Mouse (Mus musculus): ENCODE results near the gene Ifnlr1. TPM values are rescaled to one million over a fixed set of nuclear protein-coding genes. Genes with fewer than 3 reads are reported as not detected.
"Not testable (repeated sequence)": the region's sequence is repeated elsewhere in the genome, so short reads cannot be mapped to it uniquely, and the experiment has no call there.

Gene Ifnlr1
- under 1 TPM; 0.16 to 0.52 (median 0.17) TPM for total RNA-seq (2022)

- peak in 1 of 2 experiments; percentile 28 for DNase-seq (ENCODE audit: low spot score in 2 of 2)
Observed at GRCm38 (mm10) chr4:135685906-135686567, at the start of gene Ifnlr1. TSS of gene Ifnlr1 (plus strand) at chr4:135686287.

GRCm38 (mm10) chr4:135641302-135642079, 44.6 kb upstream of the Ifnlr1 start:
- not testable (repeated sequence) for DNase-seq (ENCODE audit: low spot score in 2 of 2)

GRCm38 (mm10) chr4:135645022-135645637, 41.0 kb upstream of the Ifnlr1 start:
- no peak for DNase-seq (ENCODE audit: low spot score in 2 of 2)

GRCm38 (mm10) chr4:135652966-135653607, 33.0 kb upstream of the Ifnlr1 start:
- DNase-seq (ENCODE audit: low spot score in 2 of 2) = no peak

- DNase-seq (ENCODE audit: low spot score in 2 of 2) = no peak
Observed at GRCm38 (mm10) chr4:135653956-135654355, 32.1 kb upstream of the Ifnlr1 start.

GRCm38 (mm10) chr4:135655499-135655898, 30.6 kb upstream of the Ifnlr1 start:
- DNase-seq (ENCODE audit: low spot score in 2 of 2) = no peak

GRCm38 (mm10) chr4:135656094-135656589, 29.9 kb upstream of the Ifnlr1 start:
- no peak for DNase-seq (ENCODE audit: low spot score in 2 of 2)

- no peak for DNase-seq (ENCODE audit: low spot score in 2 of 2)
Observed at GRCm38 (mm10) chr4:135658484-135658883, 27.6 kb upstream of the Ifnlr1 start.

- no peak for DNase-seq (ENCODE audit: low spot score in 2 of 2)
Observed at GRCm38 (mm10) chr4:135658899-135659298, 27.2 kb upstream of the Ifnlr1 start.

GRCm38 (mm10) chr4:135661082-135661809, 24.8 kb upstream of the Ifnlr1 start:
- no peak for DNase-seq (ENCODE audit: low spot score in 2 of 2)

GRCm38 (mm10) chr4:135661994-135662393, 24.1 kb upstream of the Ifnlr1 start:
- DNase-seq (ENCODE audit: low spot score in 2 of 2) = no peak

- no peak for DNase-seq (ENCODE audit: low spot score in 2 of 2)
Observed at GRCm38 (mm10) chr4:135664656-135665055, 21.4 kb upstream of the Ifnlr1 start.

GRCm38 (mm10) chr4:135666192-135666975, 19.7 kb upstream of the Ifnlr1 start:
- DNase-seq (ENCODE audit: low spot score in 2 of 2) = peak in 1 of 2 experiments; percentile 24

GRCm38 (mm10) chr4:135667266-135667844, 18.7 kb upstream of the Ifnlr1 start:
- DNase-seq (ENCODE audit: low spot score in 2 of 2) = peak in 1 of 2 experiments; percentile 14

GRCm38 (mm10) chr4:135673507-135673906, 12.6 kb upstream of the Ifnlr1 start:
- no peak for DNase-seq (ENCODE audit: low spot score in 2 of 2)

GRCm38 (mm10) chr4:135674993-135675392, 11.1 kb upstream of the Ifnlr1 start:
- DNase-seq (ENCODE audit: low spot score in 2 of 2) = no peak

GRCm38 (mm10) chr4:135676476-135676875, 9.6 kb upstream of the Ifnlr1 start:
- DNase-seq (ENCODE audit: low spot score in 2 of 2) = no peak

GRCm38 (mm10) chr4:135679316-135679715, 6.8 kb upstream of the Ifnlr1 start:
- no peak for DNase-seq (ENCODE audit: low spot score in 2 of 2)

- DNase-seq (ENCODE audit: low spot score in 2 of 2) = no peak
Observed at GRCm38 (mm10) chr4:135681789-135682188, 4.3 kb upstream of the Ifnlr1 start.

- no peak for DNase-seq (ENCODE audit: low spot score in 2 of 2)
Observed at GRCm38 (mm10) chr4:135683553-135683952, 2.5 kb upstream of the Ifnlr1 start.
